Mouse (Mus musculus) neural tube, embryonic 15.5 days (tissue): ENCODE measurements around the gene Tada2b. TPM values are rescaled to one million over a fixed set of nuclear protein-coding genes. Genes with fewer than 3 reads are reported as not detected.

Source experiments
- ATAC-seq: fragments of 200-750 bp; cut with Nextera tagmentation; 2 replicates; pipeline ENCODE4 v1.8.0; 2017; ENCODE audit warnings: mild to moderate bottlenecking, moderate TSS enrichment, moderate library complexity; ENCODE audit not compliant: low FRiP score
- H3K27ac ChIP-seq: fragments of 300-500 bp; sonication (generic); replicated peaks from 2 replicates; pipeline ENCODE4 v1.5.1; 2015; ENCODE audit warnings: mild to moderate bottlenecking, inconsistent platforms
- H3K27me3 ChIP-seq: fragments of 300-500 bp; sonication (generic); replicated peaks from 2 replicates; pipeline ENCODE4 v1.6.1; 2015; ENCODE audit warnings: inconsistent platforms
- H3K36me3 ChIP-seq: fragments of 300-500 bp; sonication (generic); 2 replicates; pipeline ENCODE4 v1.6.1; 2015; ENCODE audit warnings: inconsistent platforms
- H3K4me1 ChIP-seq: fragments of 300-500 bp; sonication (generic); 2 replicates; pipeline ENCODE4 v1.6.1; 2015; ENCODE audit warnings: inconsistent platforms
- H3K4me2 ChIP-seq: fragments of 300-500 bp; sonication (generic); 2 replicates; pipeline ENCODE4 v1.6.1; 2015; ENCODE audit warnings: inconsistent platforms, mild to moderate bottlenecking, moderate library complexity
- H3K4me3 ChIP-seq: fragments of 300-500 bp; sonication (generic); replicated peaks from 2 replicates; pipeline ENCODE4 v1.5.1; 2015; ENCODE audit warnings: mild to moderate bottlenecking, inconsistent platforms
- H3K9ac ChIP-seq: fragments of 300-500 bp; sonication (generic); replicated peaks from 2 replicates; pipeline ENCODE4 v1.6.1; 2015; ENCODE audit warnings: mild to moderate bottlenecking, inconsistent platforms
- H3K9me3 ChIP-seq: fragments of 300-500 bp; sonication (generic); replicated peaks from 2 replicates; pipeline ENCODE4 v1.6.1; 2016; ENCODE audit warnings: inconsistent platforms
- WGBS: fragments of 180-500 bp; shearing (Covaris S2); methylation state at CpG from one replicate; pipeline ENCODE4 v1.1.7; 2015; ENCODE audit warnings: mixed read lengths; 5-methylcytosine and 5-hydroxymethylcytosine counted together
- polyA plus RNA-seq: library from polyadenylated mRNA; unstranded; fragments of >200 nt; fragmentation: Nextera tagmentation; extraction: Ambion mirVana; gene quantifications from 2 replicates; pipeline ENCODE4 v1.2.1, GENCODE M21; 2015

Gene Tada2b
- polyA plus RNA-seq, 1 experiment from 2014 or later, result 2.9 TPM

DNA sequence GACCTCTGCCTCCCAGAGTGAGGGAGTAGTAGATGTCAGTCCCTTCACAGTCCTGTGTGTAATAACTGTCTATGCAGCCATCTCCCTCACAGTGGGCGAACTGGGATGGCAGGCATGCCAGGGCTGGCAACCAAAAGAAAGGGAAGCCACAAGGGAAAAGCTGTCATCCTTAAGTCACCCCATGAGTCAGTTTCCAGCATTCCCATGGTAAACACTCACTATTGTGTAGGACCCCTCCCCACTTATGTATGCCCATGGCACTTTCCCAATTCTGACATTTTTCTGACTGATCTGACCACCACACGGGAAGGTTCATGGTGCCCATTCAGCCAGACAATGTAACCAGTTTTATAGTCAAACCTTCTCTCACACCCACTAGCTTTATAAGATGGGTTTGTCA lies 23.4 kb downstream of the Tada2b start:
- Histone ChIP-seq H3K4me1 (peaks cover 17% of the 10 kb centered on the region), H3K9ac (no peak overlapping the region), H3K4me3 (no peak overlapping the region), H3K36me3 (no peaks in the 10 kb centered on the region), H3K4me2 (no peak overlapping the region), H3K9me3 (no peaks in the 10 kb centered on the region), H3K27me3 (no peaks in the 10 kb centered on the region), H3K27ac (no peak overlapping the region)
- 85% methylated on average over 2 of the region's 2 CpGs for WGBS
- no peak for ATAC-seq

DNA sequence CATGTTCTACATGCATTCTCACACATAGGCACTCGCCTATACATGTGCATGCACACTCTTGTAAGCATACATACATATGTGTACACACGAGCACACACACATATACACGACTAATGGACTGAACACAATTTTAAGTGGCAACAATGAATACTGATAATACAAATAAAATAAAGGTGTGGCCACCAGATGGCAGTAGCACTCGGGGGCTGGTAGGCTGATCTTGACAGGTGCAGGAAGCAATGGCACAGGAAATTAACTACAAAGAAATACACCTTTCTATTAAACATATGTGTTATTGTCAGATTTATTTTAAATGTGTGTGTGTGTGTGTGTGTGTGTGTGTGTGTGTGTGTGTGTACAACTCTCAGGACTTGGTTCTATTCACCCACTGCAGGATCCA lies 25.2 kb downstream of the Tada2b start:
- WGBS, result 25% methylated on average over 4 of the region's 4 CpGs
- no peak overlapping the region for H3K9ac ChIP-seq
- no peaks in the 10 kb centered on the region for H3K9me3 ChIP-seq
- H3K27me3 ChIP-seq, result no peaks in the 10 kb centered on the region
- no peak overlapping the region for H3K4me2 ChIP-seq
- no peaks in the 10 kb centered on the region for H3K36me3 ChIP-seq
- H3K4me1 ChIP-seq, result peaks cover 8% of the 10 kb centered on the region
- ATAC-seq, result no peak
- no peak overlapping the region for H3K27ac ChIP-seq
- H3K4me3 ChIP-seq, result no peak overlapping the region

DNA sequence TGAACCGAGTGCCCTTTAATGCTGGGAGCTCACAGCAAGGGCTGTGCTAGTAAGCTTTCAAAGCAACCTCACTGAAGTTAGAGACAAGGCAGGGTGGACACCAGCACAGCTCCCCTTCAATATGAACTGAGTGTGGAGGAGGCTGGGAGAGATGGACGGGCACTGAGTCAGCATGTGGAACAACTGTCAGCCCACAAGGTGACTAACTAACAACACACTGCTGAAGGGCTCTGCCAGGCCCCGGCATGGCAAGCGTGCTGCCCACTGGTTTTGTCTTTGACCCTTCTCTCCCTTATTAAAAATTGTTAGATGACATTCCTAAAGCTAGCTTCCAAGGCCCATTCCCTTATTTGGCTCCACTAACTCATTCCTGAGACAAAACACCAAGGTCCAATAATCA lies 26.4 kb downstream of the Tada2b start:
- Histone ChIP-seq H3K36me3 (no peaks in the 10 kb centered on the region), H3K4me2 (no peak overlapping the region), H3K27me3 (no peaks in the 10 kb centered on the region), H3K9ac (no peak overlapping the region), H3K4me1 (no peaks in the 10 kb centered on the region), H3K9me3 (no peaks in the 10 kb centered on the region), H3K27ac (no peak overlapping the region), H3K4me3 (no peak overlapping the region)
- WGBS, result 86% methylated on average over 4 of the region's 4 CpGs
- no peak for ATAC-seq

DNA sequence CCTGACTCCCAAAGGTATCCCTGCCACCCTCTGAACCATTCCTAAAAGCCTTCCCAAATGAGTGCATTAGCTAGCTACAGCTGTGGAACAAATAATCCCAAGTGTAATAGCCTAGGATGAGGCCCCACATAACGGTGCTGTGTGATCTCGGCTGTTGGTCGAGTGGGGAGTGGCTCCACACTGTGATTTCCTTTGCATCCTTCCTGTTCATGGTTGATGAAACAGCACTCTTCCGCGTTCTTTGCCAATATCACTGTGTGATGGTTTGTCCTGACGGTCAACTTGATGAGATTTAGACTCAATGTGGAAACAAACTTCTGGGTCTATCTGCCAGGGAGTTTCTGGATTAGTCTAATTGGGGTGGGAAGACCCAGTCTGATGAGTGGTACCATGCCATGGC lies 31.3 kb downstream of the Tada2b start:
- Histone ChIP-seq H3K27ac (no peak overlapping the region), H3K36me3 (no peaks in the 10 kb centered on the region), H3K4me2 (no peak overlapping the region), H3K4me3 (no peak overlapping the region), H3K9ac (no peak overlapping the region), H3K4me1 (peaks cover 3% of the 10 kb centered on the region; the same call in 1 of the 2 replicates), H3K9me3 (no peaks in the 10 kb centered on the region), H3K27me3 (no peaks in the 10 kb centered on the region)
- 87% methylated on average over 6 of the region's 6 CpGs for WGBS
- ATAC-seq, result no peak

DNA sequence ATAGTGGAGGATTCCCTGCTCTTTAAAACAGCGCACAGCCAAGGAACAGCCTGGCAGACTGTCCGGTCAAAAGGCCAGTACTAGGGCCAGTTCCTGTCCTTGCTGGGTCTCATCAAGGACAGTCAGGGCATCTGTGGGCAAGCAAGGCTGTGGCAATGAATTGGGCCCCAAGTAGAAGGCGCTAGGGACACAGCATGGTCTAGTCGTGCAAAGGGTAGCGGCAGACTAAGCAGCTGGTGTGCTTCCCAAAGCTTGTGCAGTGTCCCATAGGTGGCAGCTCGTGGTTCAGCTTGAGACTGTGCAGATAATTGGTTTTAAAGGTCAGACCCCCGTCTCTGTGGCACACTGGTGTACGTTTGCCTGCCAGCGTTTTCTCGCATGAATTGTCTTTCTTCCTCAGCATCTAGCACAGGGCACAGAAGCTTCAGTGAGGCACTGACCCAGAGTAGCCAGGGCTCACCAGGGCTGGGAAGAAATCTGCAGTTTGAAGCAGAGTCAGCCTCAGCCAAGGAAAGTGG lies 32.2 kb downstream of the Tada2b start:
- ATAC-seq, result no peak

DNA sequence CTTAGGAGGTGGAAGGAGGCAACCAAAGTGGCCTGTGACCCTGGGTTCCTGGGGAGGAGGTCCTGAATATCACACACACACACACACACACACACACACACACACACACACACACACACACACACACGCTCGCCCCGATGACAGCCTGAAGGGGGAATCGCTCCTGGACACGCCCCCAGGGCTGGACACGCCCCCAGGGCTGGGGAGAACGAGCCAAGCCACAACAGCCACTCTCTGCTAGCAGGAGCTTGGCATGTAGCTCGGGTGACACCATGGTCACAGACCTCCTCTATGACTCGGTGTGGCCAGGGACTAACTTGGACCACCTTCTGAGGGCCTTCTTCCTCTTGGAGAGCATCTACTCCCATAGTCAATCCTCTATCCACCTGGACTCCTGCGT lies 33.0 kb downstream of the Tada2b start:
- H3K36me3 ChIP-seq, result no peaks in the 10 kb centered on the region
- peaks cover 5% of the 10 kb centered on the region; the same call in 1 of the 2 replicates for H3K4me1 ChIP-seq
- ATAC-seq, result no peak
- no peak overlapping the region for H3K27ac ChIP-seq
- H3K4me3 ChIP-seq, result no peak overlapping the region
- no peaks in the 10 kb centered on the region for H3K9me3 ChIP-seq
- WGBS, result 26% methylated on average over 9 of the region's 10 CpGs
- H3K27me3 ChIP-seq, result no peaks in the 10 kb centered on the region
- H3K9ac ChIP-seq, result no peak overlapping the region
- no peak overlapping the region for H3K4me2 ChIP-seq

More for the DNA sequence above, 32.2 kb downstream of the Tada2b start:
- H3K36me3 ChIP-seq, result no peaks in the 10 kb centered on the region
- H3K27ac ChIP-seq, result no peak overlapping the region
- H3K4me1 ChIP-seq, result peaks cover 3% of the 10 kb centered on the region; the same call in 1 of the 2 replicates
- H3K27me3 ChIP-seq, result no peaks in the 10 kb centered on the region
- H3K9ac ChIP-seq, result no peak overlapping the region
- no peak overlapping the region for H3K4me3 ChIP-seq
- H3K4me2 ChIP-seq, result no peak overlapping the region
- H3K9me3 ChIP-seq, result no peaks in the 10 kb centered on the region
- 59% methylated on average over 10 of the region's 10 CpGs for WGBS

DNA sequence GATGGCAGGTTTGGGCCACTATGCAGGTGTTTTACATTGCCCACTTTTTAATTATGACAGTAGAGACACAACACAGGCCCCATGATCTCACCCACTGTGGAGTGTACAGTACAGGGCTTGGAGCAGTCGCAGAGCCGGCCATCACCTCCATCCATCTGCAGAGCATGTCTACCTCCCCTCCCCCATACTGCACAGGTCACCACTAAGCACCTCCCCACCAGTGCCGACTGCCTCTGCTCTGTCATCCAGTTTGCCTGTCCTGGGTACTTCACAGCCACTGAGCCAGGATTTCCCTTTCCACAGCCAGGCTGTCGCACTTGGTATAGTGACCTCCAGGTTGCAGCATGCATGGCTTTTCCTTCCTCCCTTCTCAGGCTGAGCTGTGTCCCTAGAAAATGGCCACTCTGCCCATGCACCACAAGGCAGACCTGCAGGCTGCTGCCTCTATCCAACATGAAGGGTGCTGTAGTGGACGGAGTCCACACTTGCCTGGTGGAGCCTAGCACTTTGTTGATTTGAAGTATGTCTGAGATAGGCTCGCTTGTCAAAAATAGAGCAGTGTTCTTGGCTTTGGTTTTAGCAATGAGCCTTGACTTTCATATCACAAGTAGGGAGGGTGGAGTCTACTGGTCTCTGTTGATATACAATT lies 34.3 kb downstream of the Tada2b start:
- Histone ChIP-seq H3K9me3 (no peaks in the 10 kb centered on the region), H3K27me3 (no peaks in the 10 kb centered on the region), H3K9ac (no peak overlapping the region), H3K4me3 (no peak overlapping the region), H3K4me2 (no peak overlapping the region), H3K27ac (no peak overlapping the region), H3K36me3 (no peaks in the 10 kb centered on the region), H3K4me1 (peaks cover 16% of the 10 kb centered on the region)
- WGBS, result 87% methylated on average over 6 of the region's 6 CpGs
- no peak for ATAC-seq

DNA sequence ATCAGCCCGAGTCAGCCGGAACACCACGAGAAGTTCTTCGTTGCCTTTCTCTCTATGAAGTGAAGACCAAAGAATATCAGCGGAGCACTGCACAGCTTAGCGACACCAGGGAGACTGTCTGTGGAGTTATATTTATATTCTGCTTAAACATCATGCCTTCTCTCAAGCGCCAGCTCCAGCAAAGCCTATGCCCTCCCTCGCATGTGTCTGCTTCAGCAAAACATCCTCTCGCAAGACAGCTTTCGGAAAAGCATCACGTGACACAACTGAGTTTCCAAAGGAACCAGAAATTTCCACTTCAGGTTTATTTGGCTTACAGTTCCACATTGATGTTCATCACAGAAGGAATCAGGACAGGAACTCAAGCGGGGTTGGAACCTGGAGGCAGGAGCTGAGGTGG lies 36.2 kb downstream of the Tada2b start:
- no peaks in the 10 kb centered on the region for H3K9me3 ChIP-seq
- ATAC-seq, result no peak
- no peak overlapping the region for H3K4me3 ChIP-seq
- no peak overlapping the region for H3K27ac ChIP-seq
- no peak overlapping the region for H3K9ac ChIP-seq
- no peaks in the 10 kb centered on the region for H3K27me3 ChIP-seq
- no peak overlapping the region for H3K4me2 ChIP-seq
- peaks cover 16% of the 10 kb centered on the region for H3K4me1 ChIP-seq
- WGBS, result 94% methylated on average over 12 of the region's 12 CpGs
- no peaks in the 10 kb centered on the region for H3K36me3 ChIP-seq

DNA sequence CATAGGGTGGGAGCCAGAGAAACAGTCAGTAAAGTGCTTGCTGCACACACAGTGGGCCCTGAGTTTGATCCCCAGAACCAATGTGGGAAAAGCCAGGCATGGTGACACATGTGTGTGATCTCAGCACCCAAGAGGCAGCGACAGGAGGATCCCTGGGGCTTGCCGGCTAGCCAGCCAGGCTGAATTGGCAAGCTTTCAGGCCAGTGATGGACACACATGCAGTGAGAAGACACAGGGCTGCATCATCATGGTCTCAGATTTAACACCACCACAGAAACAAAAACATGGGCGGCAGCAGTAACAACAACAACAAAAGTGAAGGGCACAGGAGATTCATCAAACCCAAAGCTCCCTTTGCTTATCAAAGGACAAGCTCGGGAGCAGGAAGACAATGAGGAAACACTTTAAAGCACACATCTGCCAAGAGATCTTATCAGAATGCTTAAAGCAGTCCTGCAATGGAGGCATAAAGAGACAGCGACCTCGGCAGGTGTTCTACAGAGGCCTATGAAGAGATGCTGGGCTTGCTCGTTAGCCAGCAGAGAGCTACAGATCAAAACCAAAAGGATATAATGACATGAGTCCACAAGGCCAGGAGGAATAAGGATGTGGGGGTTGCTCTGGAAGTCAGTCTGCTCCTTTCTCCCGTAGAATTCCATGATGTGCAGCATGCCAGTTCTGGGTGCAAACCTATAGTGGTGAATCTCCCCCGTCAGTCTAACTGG lies 37.8 kb downstream of the Tada2b start:
- Histone ChIP-seq H3K4me1 (peaks cover 15% of the 10 kb centered on the region), H3K9me3 (no peaks in the 10 kb centered on the region), H3K27ac (no peak overlapping the region), H3K4me3 (no peak overlapping the region), H3K36me3 (no peaks in the 10 kb centered on the region), H3K4me2 (no peak overlapping the region), H3K27me3 (no peaks in the 10 kb centered on the region), H3K9ac (no peak overlapping the region)
- ATAC-seq, result no peak
- WGBS, result 50% methylated on average over 9 of the region's 9 CpGs

DNA sequence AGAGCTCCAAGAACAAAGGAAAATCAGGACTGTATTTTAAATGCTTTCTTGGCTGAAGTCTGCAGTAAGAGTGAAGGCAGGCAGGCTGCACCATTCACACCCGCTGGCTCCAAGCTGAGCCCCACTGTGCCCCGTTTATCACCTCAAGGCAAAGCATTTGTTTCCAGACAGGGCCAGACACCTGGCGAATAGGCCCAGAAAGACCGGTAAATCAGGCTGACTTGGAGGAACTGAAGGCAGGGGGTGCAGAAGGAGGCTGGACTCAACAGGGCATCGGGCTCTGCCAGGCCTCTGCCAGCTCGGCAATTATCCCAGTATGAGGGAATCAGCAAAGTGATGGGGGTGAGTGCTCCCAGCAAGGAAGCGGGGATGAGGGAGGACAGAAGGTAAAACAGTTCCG lies 39.1 kb downstream of the Tada2b start:
- H3K4me3 ChIP-seq, result no peak overlapping the region
- peak; percentile 26; the same call in 1 of the 2 replicates for ATAC-seq
- H3K27me3 ChIP-seq, result no peaks in the 10 kb centered on the region
- H3K36me3 ChIP-seq, result no peaks in the 10 kb centered on the region
- 23% methylated on average over 8 of the region's 8 CpGs for WGBS
- H3K9me3 ChIP-seq, result no peaks in the 10 kb centered on the region
- no peak overlapping the region for H3K4me2 ChIP-seq
- peaks cover 14% of the 10 kb centered on the region for H3K4me1 ChIP-seq
- 0 out of 2 replicates have a peak overlapping the region, but pooled peaks have one; percentile 9 for H3K27ac ChIP-seq
- no peak overlapping the region for H3K9ac ChIP-seq

DNA sequence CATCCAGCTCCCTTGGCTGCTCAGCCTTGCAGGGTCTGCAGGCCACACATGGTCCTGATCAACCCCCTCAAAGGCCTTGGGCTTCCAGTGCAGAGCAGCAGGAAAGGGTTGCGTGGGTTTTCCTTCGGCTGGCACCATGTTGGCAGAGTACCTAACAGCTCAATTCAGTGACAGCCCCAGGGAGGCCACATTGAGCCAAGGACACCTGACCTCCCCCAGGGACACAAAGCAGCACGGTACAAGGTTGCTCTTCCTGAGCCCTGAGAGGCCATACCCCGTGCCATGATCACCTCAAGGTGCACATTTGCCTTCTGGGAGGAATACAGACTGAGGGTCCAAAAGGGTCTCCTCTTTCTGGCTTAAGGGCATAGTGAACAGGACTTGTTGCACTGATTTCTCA lies 39.5 kb downstream of the Tada2b start:
- H3K9me3 ChIP-seq, result no peaks in the 10 kb centered on the region
- H3K36me3 ChIP-seq, result no peaks in the 10 kb centered on the region
- 54% methylated on average over 4 of the region's 4 CpGs for WGBS
- H3K4me3 ChIP-seq, result no peak overlapping the region
- no peak overlapping the region for H3K9ac ChIP-seq
- no peak for ATAC-seq
- H3K27ac ChIP-seq, result no peak overlapping the region
- H3K27me3 ChIP-seq, result no peaks in the 10 kb centered on the region
- H3K4me2 ChIP-seq, result no peak overlapping the region
- peaks cover 14% of the 10 kb centered on the region for H3K4me1 ChIP-seq

DNA sequence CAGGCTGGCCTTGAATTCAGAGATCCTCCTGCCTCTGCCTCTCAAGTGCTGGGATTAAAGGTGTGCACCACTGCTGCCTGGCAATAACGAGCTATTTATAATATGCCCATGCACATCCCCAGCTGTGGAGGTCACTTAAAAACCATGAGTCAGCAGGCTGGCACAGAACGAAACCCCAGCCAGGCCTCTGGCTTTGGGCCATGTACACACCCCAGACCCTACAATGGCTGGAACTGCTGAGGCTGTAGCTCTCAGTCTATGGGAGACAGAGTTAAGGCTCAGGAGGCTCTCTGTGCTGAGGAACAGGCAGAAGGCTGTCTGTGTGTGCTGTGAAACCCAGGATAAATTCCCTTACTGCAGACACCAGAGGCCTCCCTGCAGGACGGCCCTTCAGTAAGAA lies 43.3 kb downstream of the Tada2b start:
- Histone ChIP-seq H3K4me1 (peaks cover 8% of the 10 kb centered on the region), H3K27me3 (no peaks in the 10 kb centered on the region), H3K9me3 (no peaks in the 10 kb centered on the region), H3K9ac (no peak overlapping the region), H3K36me3 (no peaks in the 10 kb centered on the region), H3K4me2 (no peak overlapping the region), H3K27ac (no peak overlapping the region), H3K4me3 (no peak overlapping the region)
- no peak for ATAC-seq
- 52% methylated on average over 3 of the region's 3 CpGs for WGBS
